ENCODE assay signal across 43 mouse cellular contexts in genomic region chr1:156345633-156346032, GRCm38 (mm10). TPM values are rescaled to one million over a fixed set of nuclear protein-coding genes. Genes with fewer than 3 reads are reported as not detected.
"Had no signal": no experiment of that assay in that cellular context is flagged by ENCODE, and none has a peak within 500 bp of the region (broad histone marks: within the 10 kb centered on the region; RNA-seq: fewer than 3 reads in every experiment).

No protein-coding gene starts in this region.

- H3K4me3 ChIP-seq: heart, embryonic 10.5 days; heart, embryonic 12.5 days; heart, embryonic 13.5 days; heart, embryonic 15.5 days; hindbrain, embryonic 10.5 days; hindbrain, embryonic 12.5 days; hindbrain, embryonic 13.5 days; hindbrain, embryonic 15.5 days; intestine, embryonic 15.5 days; kidney, embryonic 15.5 days; layer of hippocampus, adult 2 months had no signal

- H3K27me3 ChIP-seq: heart, embryonic 12.5 days; heart, embryonic 13.5 days; heart, embryonic 15.5 days; hindbrain, embryonic 12.5 days; hindbrain, embryonic 13.5 days; hindbrain, embryonic 15.5 days; intestine, embryonic 15.5 days; kidney, embryonic 15.5 days had no signal

- DNase-seq: heart, postnatal 10 days; heart, postnatal 14 days; heart, postnatal 36 days; heart, postnatal 4 days; kidney, adult 11 months; kidney, adult 18-20 months; kidney, adult 2 months; kidney, adult 8-10 months; kidney, adult 9 months; kidney, postnatal 10 days; kidney, postnatal 14 days; kidney, postnatal 25 days; kidney, postnatal 36 days; kidney, postnatal 4 days; layer of hippocampus, adult 9-11 months; layer of hippocampus, postnatal 36 days had no signal

- H3K9ac ChIP-seq: heart, embryonic 12.5 days; heart, embryonic 13.5 days; heart, embryonic 15.5 days; hindbrain, embryonic 12.5 days; hindbrain, embryonic 13.5 days; hindbrain, embryonic 14.5 days; hindbrain, embryonic 15.5 days; intestine, embryonic 15.5 days; kidney, embryonic 15.5 days had no signal

- H3K36me3 ChIP-seq: heart, embryonic 10.5 days; heart, embryonic 12.5 days; heart, embryonic 13.5 days; heart, embryonic 15.5 days; hindbrain, embryonic 10.5 days; hindbrain, embryonic 12.5 days; hindbrain, embryonic 13.5 days; hindbrain, embryonic 15.5 days; intestine, embryonic 15.5 days; kidney, embryonic 15.5 days had no signal

- H3K27ac ChIP-seq: heart, embryonic 10.5 days; heart, embryonic 13.5 days; heart, embryonic 15.5 days; hindbrain, embryonic 10.5 days; hindbrain, embryonic 12.5 days; hindbrain, embryonic 13.5 days; hindbrain, embryonic 14.5 days; hindbrain, embryonic 15.5 days; hindbrain, postnatal 0 days; intestine, embryonic 15.5 days; kidney, embryonic 15.5 days; kidney, postnatal 0 days; layer of hippocampus, adult 2 months had no signal

- H3K4me1 ChIP-seq: heart, embryonic 13.5 days; heart, embryonic 15.5 days; hindbrain, embryonic 10.5 days; hindbrain, embryonic 12.5 days; hindbrain, embryonic 13.5 days; hindbrain, embryonic 15.5 days; intestine, embryonic 15.5 days; kidney, embryonic 15.5 days had no signal

- H3K4me2 ChIP-seq: heart, embryonic 11.5 days; heart, embryonic 12.5 days; heart, embryonic 13.5 days; heart, embryonic 15.5 days; hindbrain, embryonic 12.5 days; hindbrain, embryonic 13.5 days; hindbrain, embryonic 14.5 days; hindbrain, embryonic 15.5 days; intestine, embryonic 15.5 days; kidney, embryonic 15.5 days had no signal

- ATAC-seq: hindbrain, embryonic 16.5 days; hindbrain, postnatal 0 days; inflammation-experienced regulatory T-cells, adult 6 months; intestine, embryonic 15.5 days; intestine, embryonic 16.5 days; intestine, postnatal 0 days had no signal

- H3K9me3 ChIP-seq: heart, embryonic 10.5 days; heart, embryonic 13.5 days; heart, embryonic 15.5 days; hindbrain, embryonic 10.5 days; hindbrain, embryonic 12.5 days; hindbrain, embryonic 13.5 days; hindbrain, embryonic 15.5 days; intestine, embryonic 15.5 days; kidney, embryonic 15.5 days had no signal

RNA-seq across cellular contexts. Expression of gene Nphs2, which starts 35.1 kb away (rescaled TPM):
- total RNA-seq: heart, postnatal 25 days; heart, postnatal 36 days; hematopoietic stem cell, adult 5-6 weeks; layer of hippocampus, adult 2 months; layer of hippocampus, postnatal 14 days had no signal
- polyA plus RNA-seq: heart, embryonic 10.5 days; heart, embryonic 11.5 days; heart, embryonic 12.5 days; heart, embryonic 13.5 days; heart, embryonic 14.5 days; heart, embryonic 16.5 days; hindbrain, embryonic 10.5 days; hindbrain, embryonic 11.5 days; hindbrain, embryonic 13.5 days; inflammation-experienced regulatory T-cells, adult 6 months; intestine, embryonic 15.5 days; intestine, embryonic 16.5 days had no signal

RNA-seq across cellular contexts. Expression of gene Tdrd5, which starts 42.2 kb away (rescaled TPM):
- total RNA-seq: heart, postnatal 25 days; heart, postnatal 36 days; hematopoietic stem cell, adult 5-6 weeks had no signal
- polyA plus RNA-seq: heart, embryonic 11.5 days; heart, postnatal 0 days; hindbrain, embryonic 10.5 days; inflammation-experienced regulatory T-cells, adult 6 months; large intestine, adult 2 months had no signal
